Mouse (Mus musculus): ENCODE results near the gene Slc35b4.

Slc35b4 gene

GRCm38 (mm10) chr6:34124401-34124800 is 52.5 kb downstream of the Slc35b4 start:
- DNase-seq, result no peak

- DNase-seq, result no peak
Observed at GRCm38 (mm10) chr6:34116838-34117478, 60.0 kb downstream of the Slc35b4 start.

- DNase-seq, result no peak
Observed at GRCm38 (mm10) chr6:34111406-34111805, 65.5 kb downstream of the Slc35b4 start.

GRCm38 (mm10) chr6:34110571-34110970 is 66.3 kb downstream of the Slc35b4 start:
- DNase-seq, result no peak
